Mouse (Mus musculus): ENCODE data around the gene Bhmt2. TPM values are rescaled to one million over a fixed set of nuclear protein-coding genes. Genes with fewer than 3 reads are reported as not detected.

The Bhmt2 gene
- polyA plus RNA-seq (2015; fragmentation: Illumina TruSeq; extraction: RNeasy Lipid Tissue Mini Kit (QIAGEN cat#74804); ENCODE audit: insufficient read depth, low read depth, low replicate concordance), result not detected

GRCm38 (mm10) chr13:93674131-93674561 lies at the start of gene Bhmt2, which contains the start of gene Dmgdh:
TSS of gene Bhmt2 (minus strand) at chr13:93674302.
TSS of gene Dmgdh (plus strand) at chr13:93674433.

DNA sequence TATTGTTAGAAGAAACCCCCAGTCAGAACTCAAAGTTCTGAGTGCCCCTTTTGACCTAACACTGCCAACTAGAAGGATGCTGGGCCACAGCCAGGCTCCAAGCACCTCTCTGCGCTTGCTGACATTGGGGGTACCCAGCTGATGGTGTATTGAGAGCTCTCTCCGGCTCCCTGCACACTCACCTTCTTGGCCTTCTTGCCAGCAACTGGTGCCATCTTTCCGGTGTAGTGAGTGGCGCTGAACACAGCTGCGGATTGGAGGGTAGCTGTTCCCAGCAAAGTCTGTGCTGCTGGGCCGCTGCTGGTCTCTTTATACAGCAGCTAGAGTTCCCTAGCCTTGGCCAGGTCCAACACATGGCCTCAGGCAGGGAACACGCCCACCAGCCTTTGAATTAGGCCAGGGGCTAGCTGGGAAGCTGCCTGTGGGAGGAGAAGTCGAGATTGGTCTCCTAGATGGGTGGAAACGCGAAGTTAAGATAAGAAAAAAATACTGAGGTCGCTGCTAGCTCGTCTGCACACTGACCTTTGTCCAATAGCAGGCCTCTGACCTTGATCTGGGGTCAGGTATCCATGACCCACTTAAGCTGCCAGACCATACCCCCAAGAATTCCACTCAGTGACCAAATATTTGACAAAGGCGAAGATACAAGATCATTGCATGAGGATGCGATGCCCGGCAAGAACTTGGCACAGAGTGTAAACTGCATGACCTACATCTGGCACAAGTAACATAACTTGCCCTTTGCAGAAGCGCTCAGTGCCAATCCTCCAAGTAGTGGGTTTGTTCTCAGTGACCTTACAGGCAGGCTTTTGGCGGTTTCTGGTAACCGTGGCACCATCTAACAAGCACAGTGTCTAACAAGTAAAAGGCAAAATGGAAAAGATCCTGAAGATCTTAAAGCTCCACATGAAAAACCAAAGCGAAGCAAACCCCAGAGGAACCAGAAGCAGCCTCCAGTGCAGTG lies 36.5 kb downstream of the Bhmt2 start, which contains the start of gene Bhmt:
Gene Bhmt (minus strand): TSS at position 680 of the 964 bp plus-strand sequence.

Other genes with a start within 250 kb of the Bhmt2 start
- gene Jmy, start 174.5 kb downstream of the Bhmt2 start, polyA plus RNA-seq (2015; fragmentation: Illumina TruSeq; extraction: RNeasy Lipid Tissue Mini Kit (QIAGEN cat#74804); ENCODE audit: insufficient read depth, low read depth, low replicate concordance), result 3.5 TPM
- gene Bhmt, start 36.3 kb downstream of the Bhmt2 start, polyA plus RNA-seq (2015; fragmentation: Illumina TruSeq; extraction: RNeasy Lipid Tissue Mini Kit (QIAGEN cat#74804); ENCODE audit: insufficient read depth, low read depth, low replicate concordance), result not detected
- gene Dmgdh, start 131 bp upstream of the Bhmt2 start, polyA plus RNA-seq (2015; fragmentation: Illumina TruSeq; extraction: RNeasy Lipid Tissue Mini Kit (QIAGEN cat#74804); ENCODE audit: insufficient read depth, low read depth, low replicate concordance), result not detected
- 8.0 TPM for gene Arsb, start 97.3 kb upstream of the Bhmt2 start, polyA plus RNA-seq (2015; fragmentation: Illumina TruSeq; extraction: RNeasy Lipid Tissue Mini Kit (QIAGEN cat#74804); ENCODE audit: insufficient read depth, low read depth, low replicate concordance)

Data from pancreas, adult 10 weeks (tissue).